25 mouse cellular contexts compared by ENCODE assay signal in the genomic region with DNA sequence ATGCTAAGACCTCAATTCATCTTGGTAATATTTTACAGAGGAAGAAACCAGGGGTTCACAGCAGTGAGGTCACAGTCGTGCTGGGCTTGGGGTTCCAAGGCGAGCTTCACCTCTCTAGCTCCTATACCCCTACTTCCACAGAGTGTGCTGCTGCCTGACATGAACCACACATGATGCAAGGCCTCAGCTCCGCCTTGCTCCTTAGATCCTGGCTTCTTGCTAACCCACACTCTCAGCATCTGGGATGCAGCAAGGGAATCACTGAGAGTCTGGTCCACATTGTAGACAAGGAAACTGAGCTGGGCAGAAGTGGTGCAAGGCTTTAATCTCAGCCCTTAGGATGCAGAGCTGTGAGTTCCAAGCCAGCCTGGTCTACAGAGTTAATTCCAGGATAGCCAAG. TPM values are rescaled to one million over a fixed set of nuclear protein-coding genes. Genes with fewer than 3 reads are reported as not detected.
DNase-seq lines count a peak whose midpoint lies in the region; ATAC-seq and TF ChIP-seq lines count a peak whose summit lies in the region.
"Had no signal": no experiment of that assay in that cellular context is flagged by ENCODE, and none has a peak within 500 bp of the region (broad histone marks: within the 10 kb centered on the region; RNA-seq: fewer than 3 reads in every experiment).

No protein-coding gene starts in this region.

- no peak overlapping the region for H3K4me2 ChIP-seq in forebrain, embryonic 11.5 days (ENCODE audit: low read depth, low read length, severe bottlenecking)
- H3K4me2 ChIP-seq in liver, embryonic 12.5 days: no peak overlapping the region
- no peak overlapping the region for H3K4me2 ChIP-seq in liver, postnatal 0 days (ENCODE audit: low read depth, low read length)
- H3K4me2 ChIP-seq: embryonic facial prominence, embryonic 13.5 days; embryonic facial prominence, embryonic 15.5 days; forebrain, embryonic 12.5 days had no signal

- peaks cover 27% of the 10 kb centered on the region for H3K27me3 ChIP-seq in forebrain, embryonic 10.5 days (ENCODE audit: poor library complexity, severe bottlenecking)
- H3K27me3 ChIP-seq in forebrain, embryonic 11.5 days (ENCODE audit: control insufficient read depth, insufficient read depth, low read length): no peaks in the 10 kb centered on the region
- H3K27me3 ChIP-seq in liver, embryonic 12.5 days (replicated peaks): no peaks in the 10 kb centered on the region
- H3K27me3 ChIP-seq in liver, postnatal 0 days (ENCODE audit: insufficient read depth, low read length): no peaks in the 10 kb centered on the region
- H3K27me3 ChIP-seq in megakaryocyte, embryonic 14.5 days (replicated peaks): no peaks in the 10 kb centered on the region
- H3K27me3 ChIP-seq: CH12.LX; embryonic facial prominence, embryonic 13.5 days; embryonic facial prominence, embryonic 15.5 days; forebrain, embryonic 12.5 days had no signal

- H3K36me3 ChIP-seq in forebrain, embryonic 10.5 days (replicated peaks): no peaks in the 10 kb centered on the region
- H3K36me3 ChIP-seq in forebrain, embryonic 11.5 days (ENCODE audit: control insufficient read depth, insufficient read depth, low read length): no peaks in the 10 kb centered on the region
- H3K36me3 ChIP-seq in liver, embryonic 12.5 days: no peaks in the 10 kb centered on the region
- no peaks in the 10 kb centered on the region for H3K36me3 ChIP-seq in liver, postnatal 0 days (replicated peaks; ENCODE audit: insufficient read depth, low read length)
- peaks cover 50% of the 10 kb centered on the region for H3K36me3 ChIP-seq in megakaryocyte, embryonic 14.5 days (replicated peaks; ENCODE audit: low read length)
- H3K36me3 ChIP-seq: embryonic facial prominence, embryonic 13.5 days; embryonic facial prominence, embryonic 15.5 days; forebrain, embryonic 12.5 days had no signal

- TF ChIP-seq CTCF in liver, postnatal 0 days (IDR thresholded peaks at IDR 0.05; ENCODE audit: low read depth): no peak

- no peak for DNase-seq in forebrain, embryonic 10.5 days (ENCODE audit: extremely low spot score, low spot score)
- DNase-seq in forebrain, embryonic 11.5 days (ENCODE audit: low spot score): no peak
- no peak for DNase-seq in liver, postnatal 0 days
- DNase-seq: adrenal gland, adult 2 months; adrenal gland, postnatal 10 days; adrenal gland, postnatal 25 days; B cell, adult 2 months; cerebellum, adult 11 months; cerebellum, adult 18-20 months; cerebellum, adult 8-10 months; cerebellum, adult 9-11 months; cerebellum, postnatal 14 days; cerebellum, postnatal 36 days; embryo, embryonic 11 days had no signal

- H3K9me3 ChIP-seq in forebrain, embryonic 10.5 days: no peaks in the 10 kb centered on the region
- H3K9me3 ChIP-seq in forebrain, embryonic 11.5 days (ENCODE audit: control insufficient read depth, low read length): no peaks in the 10 kb centered on the region
- H3K9me3 ChIP-seq in liver, embryonic 12.5 days (replicated peaks): no peaks in the 10 kb centered on the region
- H3K9me3 ChIP-seq in liver, postnatal 0 days (ENCODE audit: low read length): no peaks in the 10 kb centered on the region
- no peaks in the 10 kb centered on the region for H3K9me3 ChIP-seq in megakaryocyte, embryonic 14.5 days
- H3K9me3 ChIP-seq: embryonic facial prominence, embryonic 13.5 days; embryonic facial prominence, embryonic 15.5 days; forebrain, embryonic 12.5 days had no signal

- H3K27ac ChIP-seq in forebrain, embryonic 10.5 days: peak overlapping the region; percentile 49; the same call in 1 of the 2 replicates
- H3K27ac ChIP-seq in forebrain, embryonic 11.5 days (ENCODE audit: low read depth, low read length): no peak overlapping the region
- peak overlapping the region; percentile 46 for H3K27ac ChIP-seq in liver, embryonic 12.5 days
- no peak overlapping the region for H3K27ac ChIP-seq in liver, postnatal 0 days (ENCODE audit: low read depth)
- H3K27ac ChIP-seq: embryonic facial prominence, embryonic 13.5 days; embryonic facial prominence, embryonic 15.5 days; forebrain, embryonic 12.5 days had no signal

- no peak overlapping the region for H3K9ac ChIP-seq in forebrain, embryonic 11.5 days (ENCODE audit: low read length)
- no peak overlapping the region for H3K9ac ChIP-seq in liver, embryonic 12.5 days
- H3K9ac ChIP-seq in liver, postnatal 0 days (replicated peaks): no peak overlapping the region
- H3K9ac ChIP-seq: embryonic facial prominence, embryonic 13.5 days; embryonic facial prominence, embryonic 15.5 days; forebrain, embryonic 12.5 days had no signal

- no peak for TF ChIP-seq EP300 in liver, postnatal 0 days (IDR thresholded peaks at IDR 0.05; ENCODE audit: low read depth)

- peaks cover 53% of the 10 kb centered on the region for H3K4me1 ChIP-seq in forebrain, embryonic 10.5 days
- peaks cover 9% of the 10 kb centered on the region for H3K4me1 ChIP-seq in forebrain, embryonic 11.5 days (replicated peaks; ENCODE audit: control insufficient read depth, insufficient read depth, low read length)
- H3K4me1 ChIP-seq in liver, embryonic 12.5 days: peaks cover 94% of the 10 kb centered on the region
- peaks cover 20% of the 10 kb centered on the region for H3K4me1 ChIP-seq in liver, postnatal 0 days (ENCODE audit: insufficient read depth)
- H3K4me1 ChIP-seq in megakaryocyte, embryonic 14.5 days: peaks cover 94% of the 10 kb centered on the region

- H3K4me3 ChIP-seq in forebrain, embryonic 10.5 days: no peak overlapping the region
- no peak overlapping the region for H3K4me3 ChIP-seq in forebrain, embryonic 11.5 days (ENCODE audit: low read depth, low read length)
- H3K4me3 ChIP-seq in liver, embryonic 12.5 days: no peak overlapping the region
- no peak overlapping the region for H3K4me3 ChIP-seq in liver, postnatal 0 days (ENCODE audit: low read depth, low read length)
- H3K4me3 ChIP-seq in megakaryocyte, embryonic 14.5 days (replicated peaks): peak overlapping the region; percentile 6
- H3K4me3 ChIP-seq: embryonic facial prominence, embryonic 13.5 days; embryonic facial prominence, embryonic 15.5 days; erythroblast, embryonic 14.5 days; forebrain, embryonic 12.5 days had no signal

- 94% methylated on average over 3 of the region's 3 CpGs for WGBS in forebrain, embryonic 10.5 days
- 87% methylated on average over 3 of the region's 3 CpGs for WGBS in forebrain, embryonic 11.5 days
- WGBS in liver, embryonic 12.5 days (ENCODE audit: insufficient replicate concordance): 87% methylated on average over 3 of the region's 3 CpGs
- WGBS in liver, postnatal 0 days (ENCODE audit: insufficient replicate concordance): 85% methylated on average over 3 of the region's 3 CpGs

- no peak for ATAC-seq in forebrain, embryonic 11.5 days (replicated peaks; ENCODE audit: low FRiP score)
- no peak for ATAC-seq in liver, embryonic 12.5 days
- no peak for ATAC-seq in liver, postnatal 0 days
- ATAC-seq in megakaryocyte, adult 5-6 weeks (ENCODE audit: poor library complexity, severe bottlenecking): no peak
- ATAC-seq: CD4-positive, CD25-positive, alpha-beta regulatory T cell, adult 4 months; forebrain, embryonic 14.5 days; forebrain, embryonic 16.5 days had no signal

RNA-seq across cellular contexts. Expression of a gene that starts 50.3 kb away (rescaled TPM):
- polyA plus RNA-seq in forebrain, embryonic 10.5 days (2016; fragmentation: Nextera tagmentation; extraction: Ambion mirVana): 11.7 and 12.3 TPM in 2 replicates
- 25.6 and 26.2 TPM in 2 replicates for polyA plus RNA-seq in forebrain, embryonic 11.5 days (2014; fragmentation: Nextera tagmentation; extraction: Ambion mirVana)
- 9.3 and 9.8 TPM in 2 replicates for polyA plus RNA-seq in liver, embryonic 12.5 days (2016; fragmentation: Nextera tagmentation; extraction: Ambion mirVana)
- 1.7 and 1.9 TPM in 2 replicates for polyA plus RNA-seq in liver, postnatal 0 days (2015; fragmentation: Nextera tagmentation; extraction: Ambion mirVana)
- polyA plus RNA-seq in megakaryocyte, embryonic 14.5 days (2012; ENCODE audit: insufficient read depth, low replicate concordance): 10.6 and 40.8 TPM in 2 replicates
- total RNA-seq in megakaryocyte, adult 5-6 weeks (2015): 1.2 and 2.1 TPM in 2 replicates
- 0.20 and 0.62 TPM in 2 replicates for total RNA-seq in megakaryocyte, adult 5-6 weeks (2017)

RNA-seq across cellular contexts. Expression of a gene that starts 52.5 kb away (rescaled TPM):
- polyA plus RNA-seq in forebrain, embryonic 10.5 days (2016; fragmentation: Nextera tagmentation; extraction: Ambion mirVana): 66.2 and 71.8 TPM in 2 replicates
- polyA plus RNA-seq in forebrain, embryonic 11.5 days (2014; fragmentation: Nextera tagmentation; extraction: Ambion mirVana): 56.8 and 60.9 TPM in 2 replicates
- polyA plus RNA-seq in liver, embryonic 12.5 days (2016; fragmentation: Nextera tagmentation; extraction: Ambion mirVana): 44.0 and 45.7 TPM in 2 replicates
- polyA plus RNA-seq in liver, postnatal 0 days (2015; fragmentation: Nextera tagmentation; extraction: Ambion mirVana): 31.2 and 32.9 TPM in 2 replicates
- 17.9 and 24.1 TPM in 2 replicates for polyA plus RNA-seq in megakaryocyte, embryonic 14.5 days (2012; ENCODE audit: insufficient read depth, low replicate concordance)
- total RNA-seq in megakaryocyte, adult 5-6 weeks (2015): 41.6 and 47.2 TPM in 2 replicates
- total RNA-seq in megakaryocyte, adult 5-6 weeks (2017): 30.3 and 34.1 TPM in 2 replicates

Comparison
In these comparisons a context has a peak if more than half of its experiments do, and no peak if none do; other contexts are left out.
1. H3K27ac ChIP-seq: peak in forebrain, embryonic 10.5 days (single experiment) and liver, embryonic 12.5 days (single experiment); none in forebrain, embryonic 11.5 days (single experiment) and liver, postnatal 0 days (single experiment).